Mouse (Mus musculus): ENCODE measurements at regions not wholly inside any gene's neighbourhood (a gene's known extent, or its start where the extent isn't known, plus 50 kb on each side); places are given as distances from the start of the nearest gene placed in this dataset.

DNA sequence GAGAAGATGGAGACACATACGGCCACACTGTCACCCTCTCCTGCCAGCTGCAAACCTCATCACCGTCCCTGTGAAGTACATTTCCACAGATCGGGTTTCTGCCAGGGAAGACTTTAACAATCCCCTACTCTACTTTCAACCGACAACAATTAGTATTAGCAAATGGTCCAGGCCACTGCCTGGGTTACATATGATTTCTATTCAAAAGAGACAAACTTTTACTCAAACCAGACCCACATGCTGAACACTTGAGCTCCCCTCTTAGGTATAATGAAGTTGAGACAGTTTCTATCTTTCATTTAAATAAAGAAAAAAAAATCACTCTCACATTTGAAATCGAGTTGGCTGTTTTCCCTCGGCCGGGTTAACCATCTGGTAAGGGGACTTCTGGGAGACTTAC lies 63.4 kb upstream of the Cep162 start:
- Histone ChIP-seq H3K4me2 (replicated peaks; ENCODE audit: low read depth, low read length) (no peak overlapping the region), H3K9me3 (ENCODE audit: low read length) (no peaks in the 10 kb centered on the region), H3K27me3 (ENCODE audit: insufficient read depth, low read length) (no peaks in the 10 kb centered on the region), H3K4me1 (ENCODE audit: insufficient read depth, low read length) (no peaks in the 10 kb centered on the region), H3K36me3 (ENCODE audit: insufficient read depth, low read length) (no peaks in the 10 kb centered on the region), H3K9ac (replicated peaks; ENCODE audit: low read length) (no peak overlapping the region), H3K27ac (ENCODE audit: low read length) (no peak overlapping the region), H3K4me3 (ENCODE audit: low read length) (no peak overlapping the region)
- 43% methylated on average over 7 of the region's 7 CpGs for WGBS
- ATAC-seq (ENCODE audit: low FRiP score, low TSS enrichment), result no peak

GRCm38 (mm10) chr9:87310150-87310549 lies 54.8 kb upstream of the Cep162 start:
- no peak overlapping the region for H3K27ac ChIP-seq (ENCODE audit: low read length)
- H3K4me3 ChIP-seq (ENCODE audit: low read length), result no peak overlapping the region
- H3K36me3 ChIP-seq (ENCODE audit: insufficient read depth, low read length), result no peaks in the 10 kb centered on the region
- 53% methylated on average over 6 of the region's 6 CpGs for WGBS
- no peak overlapping the region for H3K9ac ChIP-seq (replicated peaks; ENCODE audit: low read length)
- H3K4me2 ChIP-seq (replicated peaks; ENCODE audit: low read depth, low read length), result no peak overlapping the region
- H3K27me3 ChIP-seq (ENCODE audit: insufficient read depth, low read length), result no peaks in the 10 kb centered on the region
- no peak for ATAC-seq (ENCODE audit: low FRiP score, low TSS enrichment)
- no peaks in the 10 kb centered on the region for H3K4me1 ChIP-seq (ENCODE audit: insufficient read depth, low read length)
- H3K9me3 ChIP-seq (ENCODE audit: low read length), result no peaks in the 10 kb centered on the region
